Mouse (Mus musculus): ENCODE results near the gene Sh3bp5. TPM values are rescaled to one million over a fixed set of nuclear protein-coding genes. Genes with fewer than 3 reads are reported as not detected.

The Sh3bp5 gene
- polyA plus RNA-seq, 1 experiment, result 4.6 TPM

DNA sequence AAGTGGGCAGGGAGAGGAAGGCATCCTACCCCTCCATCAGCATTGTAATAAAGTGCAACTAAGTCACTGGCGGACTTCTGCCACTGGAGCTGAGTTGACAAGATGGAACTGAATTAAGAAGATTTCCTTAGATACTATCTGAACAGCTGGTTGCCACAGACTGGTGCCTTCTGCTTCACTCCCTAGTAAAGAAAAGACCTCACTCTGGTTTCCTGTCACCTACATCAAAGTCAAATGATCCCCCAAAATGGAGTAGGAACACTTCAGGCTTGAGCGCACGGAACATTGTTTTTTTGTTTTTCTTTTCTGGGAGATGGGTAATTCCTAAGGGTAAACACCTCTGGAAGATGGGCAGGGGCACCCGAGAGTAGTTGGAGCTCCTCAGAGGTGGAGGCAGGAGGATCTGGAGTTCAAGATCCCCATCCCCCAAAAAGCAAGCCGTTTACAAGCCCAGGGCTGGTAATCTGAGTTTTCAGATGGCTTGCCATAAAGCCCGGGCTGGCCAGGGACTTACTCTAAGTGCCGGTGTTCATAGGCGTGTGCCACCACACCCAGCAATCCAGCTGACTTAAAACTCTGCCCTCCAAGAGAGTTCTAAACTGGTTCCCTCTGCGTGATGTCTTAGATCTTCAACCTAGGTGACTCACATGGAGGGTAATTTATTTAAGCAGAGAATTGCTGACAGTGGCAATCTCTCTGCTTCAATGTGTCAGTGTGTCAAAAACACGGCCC lies 21.5 kb downstream of the Sh3bp5 start:
- WGBS, result 36% methylated on average over 10 of the region's 10 CpGs
- peak; percentile 65 for DNase-seq (ENCODE audit: low read depth, low spot score)

DNA sequence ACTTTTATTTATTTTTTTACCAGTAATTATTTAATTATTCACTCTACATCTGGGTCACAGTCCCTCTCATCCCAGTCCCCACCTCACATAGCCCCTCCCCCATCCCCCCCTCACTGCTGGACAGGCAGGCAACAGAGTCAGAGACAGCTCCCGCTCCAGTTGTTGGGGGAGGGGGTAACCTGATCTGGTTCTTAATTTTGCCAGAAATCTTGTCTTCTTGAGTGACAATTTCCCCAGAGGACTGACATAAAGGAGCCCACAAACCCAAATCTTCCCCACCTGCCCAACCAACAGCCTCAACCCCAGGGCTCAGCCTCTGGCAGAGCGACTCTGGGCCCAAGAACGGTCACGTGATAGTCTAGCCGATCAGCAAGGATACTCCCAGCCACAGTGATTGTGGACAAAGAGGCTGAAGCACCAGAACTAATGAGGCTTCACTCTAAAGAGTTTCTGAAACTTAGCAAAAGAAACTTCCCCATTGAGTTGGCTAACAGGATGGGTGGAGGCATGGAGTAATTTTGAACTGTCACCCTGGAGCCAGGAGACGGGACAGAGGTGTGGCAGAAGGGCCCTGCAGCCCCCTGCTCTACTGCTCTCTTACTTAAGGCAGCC lies 22.3 kb downstream of the Sh3bp5 start:
- no peak for DNase-seq (ENCODE audit: low read depth, low spot score)
- 66% methylated on average over 6 of the region's 6 CpGs for WGBS

DNA sequence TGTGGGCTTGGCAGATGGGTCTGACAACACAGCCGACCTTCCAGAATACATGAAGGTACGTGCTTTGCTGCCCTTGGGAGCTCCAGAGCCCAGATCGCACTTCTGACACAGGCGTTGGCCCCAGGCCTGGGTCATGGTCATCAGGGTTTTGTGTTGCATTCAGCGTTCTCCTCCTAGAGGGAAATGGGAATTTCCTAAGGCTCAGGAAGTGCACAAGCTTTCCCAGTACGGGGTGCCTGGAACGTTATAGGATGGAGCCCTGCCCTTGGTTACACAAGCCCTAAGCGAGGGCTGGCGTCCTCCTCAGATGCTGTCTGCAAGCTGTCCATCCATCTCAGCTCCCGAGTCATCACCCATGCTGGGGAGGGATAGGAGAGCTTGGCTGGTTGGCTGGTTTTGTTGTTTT lies 23.2 kb downstream of the Sh3bp5 start:
- DNase-seq (ENCODE audit: low read depth, low spot score), result no peak
- 83% methylated on average over 10 of the region's 10 CpGs for WGBS

DNA sequence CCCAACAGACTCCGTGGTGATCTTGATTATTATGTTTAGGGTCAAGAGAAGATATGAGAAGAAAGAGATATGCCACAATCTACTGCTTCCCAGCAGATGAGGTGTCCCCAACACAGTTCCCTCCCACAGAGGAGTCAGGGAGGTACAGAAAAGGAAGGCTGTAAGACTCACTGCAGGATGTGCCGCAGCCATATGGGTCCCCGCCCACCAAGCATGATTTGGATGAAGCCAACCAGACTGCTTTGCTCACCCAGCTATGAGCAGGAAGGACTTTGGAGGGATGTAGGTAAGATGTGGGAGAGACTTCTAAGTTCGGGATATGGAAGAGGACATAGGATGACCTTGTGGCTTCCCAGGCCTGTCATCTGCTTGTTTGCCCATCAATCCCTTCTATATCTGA lies 25.1 kb downstream of the Sh3bp5 start:
- no peak for DNase-seq (ENCODE audit: low read depth, low spot score)
- 85% methylated on average over 4 of the region's 4 CpGs for WGBS

DNA sequence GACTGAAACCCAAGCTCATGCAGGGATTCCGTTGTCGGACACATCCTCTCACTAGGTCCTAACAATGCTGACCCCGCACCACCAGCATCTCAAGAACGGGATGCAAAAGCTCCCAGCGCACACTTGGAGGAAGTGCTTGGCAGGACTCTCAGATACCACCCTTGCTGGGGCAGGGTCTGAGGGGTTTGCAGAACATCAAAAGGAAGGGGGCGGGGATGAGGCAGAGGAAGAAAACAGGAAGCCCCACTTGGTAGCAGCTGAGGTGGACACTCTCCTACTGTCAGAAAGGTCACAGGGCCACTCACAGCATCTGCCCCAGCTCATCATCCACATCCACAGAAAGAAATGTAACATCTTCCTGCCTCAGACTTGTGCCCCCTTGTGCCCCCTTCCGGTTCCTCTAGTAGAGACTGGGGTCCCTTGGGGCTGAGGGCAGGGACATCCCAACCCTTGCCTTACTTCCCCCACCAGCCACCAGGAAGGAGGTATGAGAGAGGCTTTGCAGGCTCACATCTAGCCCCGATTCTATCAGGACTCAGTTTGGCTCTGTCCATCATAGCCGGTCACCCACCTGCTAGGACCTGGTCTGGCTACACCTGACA lies 25.7 kb downstream of the Sh3bp5 start:
- WGBS, result 84% methylated on average over 9 of the region's 9 CpGs
- no peak for DNase-seq (ENCODE audit: low read depth, low spot score)

DNA sequence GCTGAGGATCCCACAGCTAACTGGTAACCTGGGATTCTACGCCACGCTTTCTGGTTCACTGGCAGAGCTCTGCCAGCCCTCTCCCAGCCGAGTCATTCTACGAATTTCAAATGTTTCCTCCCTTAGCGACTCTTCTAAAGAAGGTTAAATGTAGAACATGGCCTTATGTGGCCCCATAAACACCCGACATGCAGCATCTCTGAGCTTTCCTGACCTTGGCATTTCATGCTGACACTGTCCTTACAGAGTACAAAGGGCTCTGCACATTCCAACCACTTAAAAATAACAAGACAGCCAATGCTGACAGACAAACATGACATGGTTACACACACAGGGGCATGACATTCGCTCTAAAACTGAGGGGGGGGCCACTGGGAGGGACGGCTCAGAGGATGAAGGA lies 27.2 kb downstream of the Sh3bp5 start:
- 79% methylated on average over 8 of the region's 8 CpGs for WGBS
- no peak for DNase-seq (ENCODE audit: low read depth, low spot score)

DNA sequence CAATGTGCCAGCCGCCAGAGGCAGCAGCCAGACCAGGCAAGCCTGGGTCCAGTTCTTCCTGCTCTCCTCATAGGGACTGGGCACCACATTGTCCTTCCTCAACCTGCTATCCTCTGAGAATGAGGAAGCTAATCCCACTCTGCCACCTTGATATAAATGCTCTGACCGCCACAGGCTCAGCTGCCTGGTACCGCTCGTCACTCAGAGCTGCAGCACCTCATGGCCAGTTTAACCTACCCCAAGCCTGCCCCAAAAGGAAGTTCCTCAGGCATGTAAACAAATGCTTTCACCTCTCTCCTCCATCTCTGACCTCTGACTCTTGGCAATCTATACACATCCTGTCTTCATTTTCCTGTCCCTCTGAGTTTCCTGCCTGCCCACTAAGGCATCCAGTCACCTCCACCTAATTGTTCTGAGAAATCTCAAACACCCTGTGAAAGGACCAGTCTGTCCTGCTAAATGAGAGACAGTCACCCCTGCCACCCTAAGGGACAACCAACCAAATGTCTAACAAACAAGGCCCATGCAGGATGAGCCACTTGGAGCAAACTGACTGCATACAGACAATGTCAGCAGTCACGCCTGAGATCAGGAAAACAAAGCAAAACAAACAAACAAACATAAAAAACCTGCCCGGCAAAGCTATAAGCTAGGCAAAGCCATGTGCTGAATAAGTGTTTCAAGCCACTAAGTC lies 27.8 kb downstream of the Sh3bp5 start:
- DNase-seq (ENCODE audit: low read depth, low spot score), result no peak
- 64% methylated on average over 6 of the region's 6 CpGs for WGBS

DNA sequence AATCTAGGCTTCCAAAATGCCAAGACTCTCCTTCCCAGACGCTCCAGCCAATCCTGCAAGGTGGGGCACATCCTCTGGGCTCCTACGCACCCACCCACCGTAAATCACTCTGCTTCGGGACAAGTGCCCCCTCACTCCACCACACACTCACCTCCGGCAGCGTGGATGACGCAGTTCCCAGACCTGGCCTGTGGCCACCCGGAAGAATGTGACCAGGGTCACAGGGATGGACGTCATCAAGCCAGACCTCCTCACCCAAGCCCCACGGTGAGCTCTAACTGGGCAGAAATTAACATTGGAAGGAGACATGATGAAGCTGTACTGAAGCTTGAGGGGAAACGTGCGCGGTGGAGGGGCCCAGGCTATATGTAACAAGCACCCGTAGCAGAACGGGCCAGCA lies 28.7 kb downstream of the Sh3bp5 start:
- DNase-seq (ENCODE audit: low read depth, low spot score), result no peak
- WGBS, result 87% methylated on average over 15 of the region's 15 CpGs

- no peak for DNase-seq (ENCODE audit: low read depth, low spot score)
- WGBS, result 92% methylated on average over 12 of the region's 12 CpGs
Measured at GRCm38 (mm10) chr14:31406154-31406810, 29.6 kb downstream of the Sh3bp5 start.

DNA sequence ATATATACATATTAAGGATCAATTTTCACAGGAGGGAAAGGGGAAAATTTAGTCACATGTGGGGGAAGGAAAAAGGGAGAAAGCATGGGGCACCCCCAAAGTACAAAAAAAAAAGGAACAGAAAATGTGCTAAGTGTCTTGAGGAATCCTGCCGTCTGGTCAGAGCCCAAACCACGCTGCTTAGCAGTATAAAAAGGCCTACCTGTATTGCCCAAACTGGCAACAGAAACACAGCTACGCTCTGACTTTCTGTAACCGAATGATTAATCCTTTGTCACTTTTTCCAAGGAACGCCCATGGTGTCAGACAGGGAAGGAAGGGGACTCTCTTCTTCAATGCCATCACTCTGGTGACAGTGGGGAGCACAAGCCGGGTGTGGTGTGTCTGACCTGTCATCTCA lies 30.2 kb downstream of the Sh3bp5 start:
- 87% methylated on average over 6 of the region's 6 CpGs for WGBS
- DNase-seq (ENCODE audit: low read depth, low spot score), result no peak

DNA sequence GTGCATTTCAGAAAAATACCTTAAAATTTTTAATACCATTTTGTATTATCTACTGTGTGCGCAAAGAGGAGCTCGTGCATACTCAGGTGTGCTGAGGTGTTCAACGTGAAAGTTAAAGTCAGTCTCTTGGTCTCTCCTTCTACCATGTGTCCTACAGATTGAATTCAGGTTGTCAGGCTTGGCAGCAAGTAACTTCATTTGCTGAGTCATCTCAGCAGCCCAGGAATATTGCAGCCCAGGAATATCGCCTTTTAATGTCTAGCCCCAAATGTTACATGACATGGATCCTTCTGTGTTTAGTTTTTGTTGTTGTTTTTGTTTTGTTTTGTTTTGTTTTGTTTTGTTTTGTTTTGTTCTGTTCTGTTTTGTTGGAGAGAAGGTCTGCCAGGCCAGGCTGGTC lies 31.2 kb downstream of the Sh3bp5 start:
- no peak for DNase-seq (ENCODE audit: low read depth, low spot score)
- WGBS, result 77% methylated on average over 4 of the region's 4 CpGs

DNA sequence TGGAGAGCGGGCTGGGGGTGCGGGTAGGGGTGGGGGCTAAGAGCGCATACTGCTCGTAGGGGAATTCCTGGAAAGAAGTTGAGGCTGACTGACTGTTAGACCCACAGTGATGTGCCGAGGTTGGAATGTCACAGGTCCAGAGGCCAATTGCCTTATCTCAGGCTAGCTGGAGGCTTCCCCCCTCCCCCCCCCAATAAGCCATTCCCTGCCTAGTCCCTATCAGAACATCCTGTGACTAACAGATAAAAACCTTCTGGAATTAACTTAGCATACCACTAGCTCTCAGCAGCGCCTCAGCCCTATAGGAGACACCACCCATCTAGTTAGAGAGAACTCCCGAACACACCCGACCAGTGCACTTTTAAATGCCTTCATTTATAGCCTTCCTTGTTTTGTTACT lies 31.9 kb downstream of the Sh3bp5 start:
- 34% methylated on average over 8 of the region's 8 CpGs for WGBS
- no peak for DNase-seq (ENCODE audit: low read depth, low spot score)

- no peak for DNase-seq (ENCODE audit: low read depth, low spot score)
- WGBS, result 73% methylated on average over 9 of the region's 9 CpGs
Measured at GRCm38 (mm10) chr14:31403556-31403955, 32.3 kb downstream of the Sh3bp5 start.

DNA sequence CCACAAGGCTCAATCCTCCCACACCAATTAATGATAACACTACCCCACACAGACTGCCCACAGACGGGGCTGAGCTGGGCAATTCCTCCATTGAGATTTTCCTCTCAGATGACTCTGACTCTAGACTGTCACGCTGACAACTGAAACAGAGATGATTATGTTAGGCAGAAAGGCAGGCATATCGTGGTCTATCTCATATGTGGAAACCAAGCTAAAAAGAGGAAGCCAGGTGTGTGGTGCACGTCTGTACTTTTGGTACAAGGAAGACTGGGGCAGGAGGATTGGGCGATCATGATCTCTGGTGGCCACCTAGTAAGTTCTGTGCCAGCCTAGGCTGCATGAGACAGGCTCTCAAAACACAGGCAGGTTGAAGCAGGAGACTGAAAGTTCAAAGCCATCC lies 33.2 kb downstream of the Sh3bp5 start:
- 84% methylated on average over 5 of the region's 5 CpGs for WGBS

DNA sequence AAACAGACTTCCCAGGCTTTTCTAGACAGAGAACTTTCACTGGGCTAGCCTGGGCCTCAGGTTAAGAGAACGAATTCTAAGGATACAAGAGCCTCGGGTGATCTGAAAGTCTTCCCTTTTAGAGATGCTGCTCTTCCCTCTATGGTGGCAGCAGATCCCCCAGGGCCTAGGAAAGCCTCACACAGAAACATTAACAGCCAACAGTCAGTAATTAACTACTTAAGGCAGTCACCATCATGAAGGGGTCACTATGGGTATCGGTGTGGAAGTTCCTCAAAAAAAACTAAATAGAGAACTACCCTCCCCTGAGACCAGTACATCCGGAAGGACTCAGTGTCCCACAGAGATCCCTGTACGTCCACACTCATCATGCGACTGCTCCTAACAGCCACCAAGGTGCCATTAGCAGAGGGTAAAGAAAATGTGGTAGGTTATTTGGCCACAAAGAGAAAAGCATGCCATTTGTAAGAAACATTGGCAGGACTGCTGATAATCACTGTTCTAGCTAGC lies 33.9 kb downstream of the Sh3bp5 start:
- WGBS, result 80% methylated on average over 6 of the region's 6 CpGs
- no peak for DNase-seq (ENCODE audit: low read depth, low spot score)

More for the DNA sequence above, 33.2 kb downstream of the Sh3bp5 start:
- DNase-seq (ENCODE audit: low read depth, low spot score), result no peak

GRCm38 (mm10) chr14:31400896-31401295 lies 35.0 kb downstream of the Sh3bp5 start:
- DNase-seq (ENCODE audit: low read depth, low spot score), result no peak
- WGBS, result 41% methylated on average over 11 of the region's 11 CpGs

GRCm38 (mm10) chr14:31400246-31400645 lies 35.6 kb downstream of the Sh3bp5 start:
- no peak for DNase-seq (ENCODE audit: low read depth, low spot score)
- WGBS, result 92% methylated on average over 7 of the region's 7 CpGs

DNA sequence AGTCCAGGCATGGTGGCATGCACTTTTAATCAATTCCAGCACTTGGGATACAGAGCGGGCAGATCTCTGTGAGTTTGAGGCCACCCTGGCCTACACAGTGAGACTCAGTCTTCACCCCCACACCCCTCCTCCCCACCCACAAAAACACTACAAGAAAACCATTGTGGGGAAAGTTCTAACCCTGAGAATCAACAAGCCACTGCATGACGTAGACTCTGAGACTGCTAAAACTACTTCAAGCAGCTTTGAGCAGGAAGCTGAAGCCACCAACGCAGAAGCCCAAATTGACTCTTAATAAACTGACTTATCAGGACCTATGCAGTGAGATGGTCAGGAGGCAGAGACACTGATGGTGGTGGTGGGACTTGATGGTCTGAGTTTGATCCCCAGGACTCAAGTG lies 36.6 kb downstream of the Sh3bp5 start:
- WGBS, result 89% methylated on average over 3 of the region's 3 CpGs
- DNase-seq (ENCODE audit: low read depth, low spot score), result no peak

- 91% methylated on average over 11 of the region's 11 CpGs for WGBS
- DNase-seq (ENCODE audit: low read depth, low spot score), result no peak
Measured at GRCm38 (mm10) chr14:31398819-31399218, 37.1 kb downstream of the Sh3bp5 start.

Data from large intestine, adult 2 months (tissue).